Mouse (Mus musculus): ENCODE data around the gene Slc5a2. TPM values are rescaled to one million over a fixed set of nuclear protein-coding genes. Genes with fewer than 3 reads are reported as not detected.
A peak's percentile ranks its signal among the peaks of the same experiment; 100 is the strongest.

Gene Slc5a2
- polyA plus RNA-seq, 1 experiment from 2014 or later: not detected

GRCm38 (mm10) chr7:128266056-128266455, 599 bp downstream of the Slc5a2 start:
- DNase-seq (ENCODE audit: low spot score) (no peak), ATAC-seq (ENCODE audit: low FRiP score) (no peak)
- H3K9ac ChIP-seq (ENCODE audit: low read depth, low read length): no peak overlapping the region
- no peak overlapping the region for H3K27ac ChIP-seq (ENCODE audit: low read depth, low read length)
- WGBS: 68% methylated on average over 5 of the region's 5 CpGs
- H3K9me3 ChIP-seq (ENCODE audit: control insufficient read depth, low read length): no peaks in the 10 kb centered on the region
- no peaks in the 10 kb centered on the region for H3K27me3 ChIP-seq (ENCODE audit: control insufficient read depth, insufficient read depth, low read length)
- H3K36me3 ChIP-seq (ENCODE audit: control insufficient read depth, insufficient read depth, low read length): no peaks in the 10 kb centered on the region
- no peaks in the 10 kb centered on the region for H3K4me1 ChIP-seq (replicated peaks; ENCODE audit: control insufficient read depth, insufficient read depth, low read length)
- H3K4me2 ChIP-seq (replicated peaks; ENCODE audit: low read depth, low read length): no peak overlapping the region
- H3K4me3 ChIP-seq (ENCODE audit: low read depth, low read length): no peak overlapping the region

GRCm38 (mm10) chr7:128267391-128267790, 1.9 kb downstream of the Slc5a2 start:
- H3K4me2 ChIP-seq (replicated peaks; ENCODE audit: low read depth, low read length): no peak overlapping the region
- H3K27me3 ChIP-seq (ENCODE audit: control insufficient read depth, insufficient read depth, low read length): no peaks in the 10 kb centered on the region
- no peaks in the 10 kb centered on the region for H3K9me3 ChIP-seq (ENCODE audit: control insufficient read depth, low read length)
- no peak overlapping the region for H3K27ac ChIP-seq (ENCODE audit: low read depth, low read length)
- H3K4me1 ChIP-seq (replicated peaks; ENCODE audit: control insufficient read depth, insufficient read depth, low read length): no peaks in the 10 kb centered on the region
- no peak overlapping the region for H3K9ac ChIP-seq (ENCODE audit: low read depth, low read length)
- DNase-seq (ENCODE audit: low spot score) (no peak), ATAC-seq (ENCODE audit: low FRiP score) (no peak)
- H3K4me3 ChIP-seq (ENCODE audit: low read depth, low read length): no peak overlapping the region
- WGBS: 69% methylated on average over 13 of the region's 13 CpGs
- no peaks in the 10 kb centered on the region for H3K36me3 ChIP-seq (ENCODE audit: control insufficient read depth, insufficient read depth, low read length)

GRCm38 (mm10) chr7:128267813-128268212, 2.4 kb downstream of the Slc5a2 start:
- Histone ChIP-seq H3K36me3 (ENCODE audit: control insufficient read depth, insufficient read depth, low read length) (no peaks in the 10 kb centered on the region), H3K9me3 (ENCODE audit: control insufficient read depth, low read length) (no peaks in the 10 kb centered on the region), H3K4me1 (replicated peaks; ENCODE audit: control insufficient read depth, insufficient read depth, low read length) (no peaks in the 10 kb centered on the region), H3K4me2 (replicated peaks; ENCODE audit: low read depth, low read length) (no peak overlapping the region), H3K27me3 (ENCODE audit: control insufficient read depth, insufficient read depth, low read length) (no peaks in the 10 kb centered on the region), H3K9ac (ENCODE audit: low read depth, low read length) (no peak overlapping the region), H3K4me3 (ENCODE audit: low read depth, low read length) (no peak overlapping the region), H3K27ac (ENCODE audit: low read depth, low read length) (no peak overlapping the region)
- DNase-seq (ENCODE audit: low spot score) (no peak), ATAC-seq (ENCODE audit: low FRiP score) (no peak)
- WGBS: 88% methylated on average over 7 of the region's 7 CpGs

GRCm38 (mm10) chr7:128270431-128270850, 5.0 kb downstream of the Slc5a2 start:
- no peak for ATAC-seq (ENCODE audit: low FRiP score)
- WGBS: 57% methylated on average over 13 of the region's 13 CpGs
- no peak for DNase-seq (ENCODE audit: low spot score)
- H3K4me3 ChIP-seq (ENCODE audit: low read depth, low read length): no peak overlapping the region
- no peaks in the 10 kb centered on the region for H3K9me3 ChIP-seq (ENCODE audit: control insufficient read depth, low read length)
- no peak overlapping the region for H3K9ac ChIP-seq (ENCODE audit: low read depth, low read length)
- no peaks in the 10 kb centered on the region for H3K27me3 ChIP-seq (ENCODE audit: control insufficient read depth, insufficient read depth, low read length)
- H3K36me3 ChIP-seq (ENCODE audit: control insufficient read depth, insufficient read depth, low read length): no peaks in the 10 kb centered on the region
- H3K4me1 ChIP-seq (replicated peaks; ENCODE audit: control insufficient read depth, insufficient read depth, low read length): no peaks in the 10 kb centered on the region
- no peak overlapping the region for H3K27ac ChIP-seq (ENCODE audit: low read depth, low read length)
- H3K4me2 ChIP-seq (replicated peaks; ENCODE audit: low read depth, low read length): no peak overlapping the region

- no peak overlapping the region for H3K9ac ChIP-seq (ENCODE audit: low read depth, low read length)
- DNase-seq (ENCODE audit: low spot score) (no peak), ATAC-seq (ENCODE audit: low FRiP score) (no peak)
- H3K4me3 ChIP-seq (ENCODE audit: low read depth, low read length): no peak overlapping the region
- 95% methylated on average over 9 of the region's 9 CpGs for WGBS
- H3K4me2 ChIP-seq (replicated peaks; ENCODE audit: low read depth, low read length): no peak overlapping the region
- no peaks in the 10 kb centered on the region for H3K27me3 ChIP-seq (ENCODE audit: control insufficient read depth, insufficient read depth, low read length)
- H3K36me3 ChIP-seq (ENCODE audit: control insufficient read depth, insufficient read depth, low read length): no peaks in the 10 kb centered on the region
- no peaks in the 10 kb centered on the region for H3K4me1 ChIP-seq (replicated peaks; ENCODE audit: control insufficient read depth, insufficient read depth, low read length)
- H3K9me3 ChIP-seq (ENCODE audit: control insufficient read depth, low read length): no peaks in the 10 kb centered on the region
- no peak overlapping the region for H3K27ac ChIP-seq (ENCODE audit: low read depth, low read length)
These were observed 6.0 kb downstream of the Slc5a2 start for GRCm38 (mm10) chr7:128271496-128271895.

- Histone ChIP-seq H3K4me1 (replicated peaks; ENCODE audit: control insufficient read depth, insufficient read depth, low read length) (0 out of 2 replicates have a peak, but pooled peaks cover 3% of the 10 kb centered on the region), H3K36me3 (ENCODE audit: control insufficient read depth, insufficient read depth, low read length) (no peaks in the 10 kb centered on the region), H3K9me3 (ENCODE audit: control insufficient read depth, low read length) (no peaks in the 10 kb centered on the region), H3K9ac (ENCODE audit: low read depth, low read length) (no peak overlapping the region), H3K4me3 (ENCODE audit: low read depth, low read length) (no peak overlapping the region), H3K4me2 (replicated peaks; ENCODE audit: low read depth, low read length) (no peak overlapping the region), H3K27ac (ENCODE audit: low read depth, low read length) (no peak overlapping the region), H3K27me3 (ENCODE audit: control insufficient read depth, insufficient read depth, low read length) (no peaks in the 10 kb centered on the region)
- DNase-seq (ENCODE audit: low spot score) (no peak), ATAC-seq (ENCODE audit: low FRiP score) (no peak)
- WGBS: 91% methylated on average over 6 of the region's 6 CpGs
These were observed 10.6 kb downstream of the Slc5a2 start for GRCm38 (mm10) chr7:128276051-128276450.

- Histone ChIP-seq H3K9ac (ENCODE audit: low read depth, low read length) (no peak overlapping the region), H3K27me3 (ENCODE audit: control insufficient read depth, insufficient read depth, low read length) (no peaks in the 10 kb centered on the region), H3K27ac (ENCODE audit: low read depth, low read length) (no peak overlapping the region), H3K9me3 (ENCODE audit: control insufficient read depth, low read length) (no peaks in the 10 kb centered on the region), H3K4me1 (replicated peaks; ENCODE audit: control insufficient read depth, insufficient read depth, low read length) (peaks cover 5% of the 10 kb centered on the region; the same call in 1 of the 2 replicates), H3K36me3 (ENCODE audit: control insufficient read depth, insufficient read depth, low read length) (no peaks in the 10 kb centered on the region), H3K4me2 (replicated peaks; ENCODE audit: low read depth, low read length) (no peak overlapping the region), H3K4me3 (ENCODE audit: low read depth, low read length) (no peak overlapping the region)
- DNase-seq (ENCODE audit: low spot score): no peak
- 96% methylated on average over 4 of the region's 4 CpGs for WGBS
- no peak for ATAC-seq (ENCODE audit: low FRiP score)
These were observed 14.3 kb downstream of the Slc5a2 start for GRCm38 (mm10) chr7:128279750-128280149.

- H3K9me3 ChIP-seq (ENCODE audit: control insufficient read depth, low read length): no peaks in the 10 kb centered on the region
- no peak for DNase-seq (ENCODE audit: low spot score)
- H3K27me3 ChIP-seq (ENCODE audit: control insufficient read depth, insufficient read depth, low read length): no peaks in the 10 kb centered on the region
- H3K36me3 ChIP-seq (ENCODE audit: control insufficient read depth, insufficient read depth, low read length): no peaks in the 10 kb centered on the region
- no peak overlapping the region for H3K4me3 ChIP-seq (ENCODE audit: low read depth, low read length)
- WGBS: 87% methylated on average over 11 of the region's 11 CpGs
- no peak overlapping the region for H3K9ac ChIP-seq (ENCODE audit: low read depth, low read length)
- peaks cover 5% of the 10 kb centered on the region; the same call in 1 of the 2 replicates for H3K4me1 ChIP-seq (replicated peaks; ENCODE audit: control insufficient read depth, insufficient read depth, low read length)
- ATAC-seq (ENCODE audit: low FRiP score): no peak
- H3K27ac ChIP-seq (ENCODE audit: low read depth, low read length): no peak overlapping the region
- H3K4me2 ChIP-seq (replicated peaks; ENCODE audit: low read depth, low read length): no peak overlapping the region
These were observed 16.3 kb downstream of the Slc5a2 start for GRCm38 (mm10) chr7:128281765-128282164.

- no peak overlapping the region; the same call in 1 of the 2 replicates for H3K9ac ChIP-seq (ENCODE audit: low read depth, low read length)
- H3K9me3 ChIP-seq (ENCODE audit: control insufficient read depth, low read length): no peaks in the 10 kb centered on the region
- peaks cover 5% of the 10 kb centered on the region; the same call in 1 of the 2 replicates for H3K4me1 ChIP-seq (replicated peaks; ENCODE audit: control insufficient read depth, insufficient read depth, low read length)
- H3K4me3 ChIP-seq (ENCODE audit: low read depth, low read length): no peak overlapping the region
- ATAC-seq (ENCODE audit: low FRiP score) (peak; percentile 61; the same call in 1 of the 2 replicates), DNase-seq (ENCODE audit: low spot score) (peak; percentile 52)
- 18% methylated on average over 7 of the region's 7 CpGs for WGBS
- H3K4me2 ChIP-seq (replicated peaks; ENCODE audit: low read depth, low read length): no peak overlapping the region
- H3K27me3 ChIP-seq (ENCODE audit: control insufficient read depth, insufficient read depth, low read length): no peaks in the 10 kb centered on the region
- no peaks in the 10 kb centered on the region for H3K36me3 ChIP-seq (ENCODE audit: control insufficient read depth, insufficient read depth, low read length)
- H3K27ac ChIP-seq (ENCODE audit: low read depth, low read length): peak overlapping the region; percentile 54
These were observed 17.2 kb downstream of the Slc5a2 start for GRCm38 (mm10) chr7:128282532-128283244.

Data from hindbrain, embryonic 11.5 days (tissue).